8 mouse cellular contexts compared by ENCODE assay signal in genomic region chr5:111661971-111662370, GRCm38 (mm10).
DNase-seq lines count a peak whose midpoint lies in the region.

No protein-coding gene starts in this region.

- DNase-seq in adrenal gland, adult (ENCODE audit: inconsistent age in 2 of 2, low spot score in 1 of 2) = peak; percentile 43 to 77
- DNase-seq in adrenal gland, postnatal 4 days (ENCODE audit: low spot score in 2 of 2) = no peak
- DNase-seq in adrenal gland, adult 8-10 months = peak; percentile 23
- peak; percentile 35 for DNase-seq in heart, adult 8-10 months (ENCODE audit: low spot score)
- peak; percentile 62 for DNase-seq in lung, postnatal 10 days
- no peak for DNase-seq in thymus, postnatal 0 days (ENCODE audit: low spot score)
- no peak for DNase-seq in layer of hippocampus, adult 8-10 months (ENCODE audit: low spot score in 2 of 2)
- no peak for DNase-seq in left cerebral cortex, adult 8-10 months (ENCODE audit: low spot score in 2 of 2)

Comparison
In these comparisons a context has a peak if more than half of its experiments do, and no peak if none do; other contexts are left out.
1. DNase-seq: peak in adrenal gland, adult (2 of 2), adrenal gland, adult 8-10 months (single experiment), heart, adult 8-10 months (single experiment) and lung, postnatal 10 days (single experiment); none in adrenal gland, postnatal 4 days (0 of 2), thymus, postnatal 0 days (single experiment), layer of hippocampus, adult 8-10 months (0 of 2) and left cerebral cortex, adult 8-10 months (0 of 2).